Mouse (Mus musculus): ENCODE measurements around the gene Cntn3. TPM values are rescaled to one million over a fixed set of nuclear protein-coding genes. Genes with fewer than 3 reads are reported as not detected.

Gene Cntn3
- total and polyA plus RNA-seq, 2 experiments from 2014 or later, result 2.5 to 4.3 TPM

- peak; percentile 84 for ATAC-seq
- TF ChIP-seq CTCF (IDR thresholded peaks at IDR 0.05; ENCODE audit: low read depth), result no peak
- H3K9ac ChIP-seq (replicated peaks; ENCODE audit: low read length), result no peak overlapping the region
- no peak overlapping the region for H3K4me3 ChIP-seq (ENCODE audit: low read length)
- DNase-seq (ENCODE audit: low spot score), result peak; percentile 71
- H3K4me1 ChIP-seq (ENCODE audit: insufficient read depth, low read length), result no peaks in the 10 kb centered on the region
- H3K27ac ChIP-seq, result no peak overlapping the region
- H3K4me2 ChIP-seq (ENCODE audit: low read depth, low read length), result no peak overlapping the region
- H3K36me3 ChIP-seq (ENCODE audit: insufficient read depth, low read length), result no peaks in the 10 kb centered on the region
- no peaks in the 10 kb centered on the region for H3K27me3 ChIP-seq (ENCODE audit: insufficient read depth, low read length)
- H3K9me3 ChIP-seq (ENCODE audit: low read length), result no peaks in the 10 kb centered on the region
Observed at GRCm38 (mm10) chr6:102485509-102485908, 87.4 kb downstream of the Cntn3 start.

- H3K27me3 ChIP-seq (ENCODE audit: insufficient read depth, low read length), result no peaks in the 10 kb centered on the region
- no peak overlapping the region for H3K4me3 ChIP-seq (ENCODE audit: low read length)
- H3K36me3 ChIP-seq (ENCODE audit: insufficient read depth, low read length), result no peaks in the 10 kb centered on the region
- H3K4me1 ChIP-seq (ENCODE audit: insufficient read depth, low read length), result no peaks in the 10 kb centered on the region
- no peak overlapping the region for H3K4me2 ChIP-seq (ENCODE audit: low read depth, low read length)
- H3K9me3 ChIP-seq (ENCODE audit: low read length), result no peaks in the 10 kb centered on the region
- ATAC-seq, result no peak
- TF ChIP-seq CTCF (IDR thresholded peaks at IDR 0.05; ENCODE audit: low read depth), result no peak
- WGBS, result 80% methylated on average over 8 of the region's 8 CpGs
- H3K9ac ChIP-seq (replicated peaks; ENCODE audit: low read length), result no peak overlapping the region
- DNase-seq (ENCODE audit: low spot score), result no peak
- H3K27ac ChIP-seq, result no peak overlapping the region
Observed at GRCm38 (mm10) chr6:102478320-102479080, 94.4 kb downstream of the Cntn3 start.

GRCm38 (mm10) chr6:102438353-102438752 lies 134.5 kb downstream of the Cntn3 start:
- H3K4me2 ChIP-seq (ENCODE audit: low read depth, low read length), result no peak overlapping the region
- no peak overlapping the region for H3K9ac ChIP-seq (replicated peaks; ENCODE audit: low read length)
- ATAC-seq (no peak), DNase-seq (ENCODE audit: low spot score) (no peak)
- 83% methylated on average over 4 of the region's 4 CpGs for WGBS
- H3K9me3 ChIP-seq (ENCODE audit: low read length), result no peaks in the 10 kb centered on the region
- H3K27me3 ChIP-seq (ENCODE audit: insufficient read depth, low read length), result no peaks in the 10 kb centered on the region
- H3K27ac ChIP-seq, result no peak overlapping the region
- H3K4me1 ChIP-seq (ENCODE audit: insufficient read depth, low read length), result no peaks in the 10 kb centered on the region
- H3K36me3 ChIP-seq (ENCODE audit: insufficient read depth, low read length), result no peaks in the 10 kb centered on the region
- H3K4me3 ChIP-seq (ENCODE audit: low read length), result no peak overlapping the region
- TF ChIP-seq CTCF (IDR thresholded peaks at IDR 0.05; ENCODE audit: low read depth), result no peak

GRCm38 (mm10) chr6:102427549-102427948 lies 145.4 kb downstream of the Cntn3 start:
- Histone ChIP-seq H3K4me2 (ENCODE audit: low read depth, low read length) (no peak overlapping the region), H3K36me3 (ENCODE audit: insufficient read depth, low read length) (no peaks in the 10 kb centered on the region), H3K27ac (no peak overlapping the region), H3K27me3 (ENCODE audit: insufficient read depth, low read length) (no peaks in the 10 kb centered on the region), H3K4me1 (ENCODE audit: insufficient read depth, low read length) (no peaks in the 10 kb centered on the region), H3K9me3 (ENCODE audit: low read length) (no peaks in the 10 kb centered on the region), H3K9ac (replicated peaks; ENCODE audit: low read length) (no peak overlapping the region), H3K4me3 (ENCODE audit: low read length) (no peak overlapping the region)
- 48% methylated on average over 1 of the region's 1 CpGs for WGBS
- ATAC-seq (no peak), DNase-seq (ENCODE audit: low spot score) (no peak)
- no peak for TF ChIP-seq CTCF (IDR thresholded peaks at IDR 0.05; ENCODE audit: low read depth)

GRCm38 (mm10) chr6:102421781-102422180 lies 151.1 kb downstream of the Cntn3 start:
- Histone ChIP-seq H3K27me3 (ENCODE audit: insufficient read depth, low read length) (no peaks in the 10 kb centered on the region), H3K9me3 (ENCODE audit: low read length) (no peaks in the 10 kb centered on the region), H3K4me1 (ENCODE audit: insufficient read depth, low read length) (no peaks in the 10 kb centered on the region), H3K9ac (replicated peaks; ENCODE audit: low read length) (no peak overlapping the region), H3K36me3 (ENCODE audit: insufficient read depth, low read length) (no peaks in the 10 kb centered on the region), H3K4me3 (ENCODE audit: low read length) (no peak overlapping the region), H3K4me2 (ENCODE audit: low read depth, low read length) (no peak overlapping the region), H3K27ac (no peak overlapping the region)
- DNase-seq (ENCODE audit: low spot score) (peak; percentile 5), ATAC-seq (no peak)
- TF ChIP-seq CTCF (IDR thresholded peaks at IDR 0.05; ENCODE audit: low read depth), result no peak
- WGBS, result 13% methylated on average over 1 of the region's 1 CpGs

GRCm38 (mm10) chr6:102388590-102388989 lies 184.3 kb downstream of the Cntn3 start:
- no peaks in the 10 kb centered on the region for H3K9me3 ChIP-seq (ENCODE audit: low read length)
- H3K4me1 ChIP-seq (ENCODE audit: insufficient read depth, low read length), result no peaks in the 10 kb centered on the region
- H3K4me2 ChIP-seq (ENCODE audit: low read depth, low read length), result no peak overlapping the region
- H3K4me3 ChIP-seq (ENCODE audit: low read length), result no peak overlapping the region
- TF ChIP-seq CTCF (IDR thresholded peaks at IDR 0.05; ENCODE audit: low read depth), result no peak
- 87% methylated on average over 4 of the region's 4 CpGs for whole genome bisulfite sequencing
- no peaks in the 10 kb centered on the region for H3K36me3 ChIP-seq (ENCODE audit: insufficient read depth, low read length)
- H3K27me3 ChIP-seq (ENCODE audit: insufficient read depth, low read length), result no peaks in the 10 kb centered on the region
- DNase-seq (ENCODE audit: low spot score), result no peak
- no peak overlapping the region for H3K9ac ChIP-seq (replicated peaks; ENCODE audit: low read length)
- no peak for ATAC-seq
- no peak overlapping the region for H3K27ac ChIP-seq

GRCm38 (mm10) chr6:102372112-102372511 lies 200.8 kb downstream of the Cntn3 start:
- Histone ChIP-seq H3K27me3 (ENCODE audit: insufficient read depth, low read length) (no peaks in the 10 kb centered on the region), H3K9ac (replicated peaks; ENCODE audit: low read length) (no peak overlapping the region), H3K9me3 (ENCODE audit: low read length) (no peaks in the 10 kb centered on the region), H3K4me1 (ENCODE audit: insufficient read depth, low read length) (no peaks in the 10 kb centered on the region), H3K4me2 (ENCODE audit: low read depth, low read length) (no peak overlapping the region), H3K27ac (no peak overlapping the region), H3K4me3 (ENCODE audit: low read length) (no peak overlapping the region), H3K36me3 (ENCODE audit: insufficient read depth, low read length) (no peaks in the 10 kb centered on the region)
- no peak for TF ChIP-seq CTCF (IDR thresholded peaks at IDR 0.05; ENCODE audit: low read depth)
- WGBS, result 15% methylated on average over 1 of the region's 1 CpGs
- ATAC-seq (no peak), DNase-seq (ENCODE audit: low spot score) (no peak)
